Mouse (Mus musculus) heart, adult 2 months (tissue): ENCODE results near the gene Gm20388. TPM values are rescaled to one million over a fixed set of nuclear protein-coding genes. Genes with fewer than 3 reads are reported as not detected.

Experiments used
- DNase-seq, 2 experiments: peaks; one replicate each; pipeline ENCODE4 v3.0.0; 2021
- H3K27ac ChIP-seq: fragments of 200-600 bp; 2 replicates; pipeline ENCODE4 v1.8.1; 2022
- H3K27me3 ChIP-seq: fragments of 200-500 bp; 2 replicates; pipeline ENCODE4 v1.6.1; 2012; ENCODE audit warnings: mild to moderate bottlenecking, low read length, inconsistent platforms, mixed read lengths; ENCODE audit not compliant: control insufficient read depth, insufficient read depth
- H3K36me3 ChIP-seq: fragments of 200-500 bp; 2 replicates; pipeline ENCODE4 v1.6.1; 2012; ENCODE audit warnings: low read length, inconsistent platforms; ENCODE audit not compliant: control insufficient read depth, insufficient read depth
- H3K4me1 ChIP-seq: fragments of 200-500 bp; 2 replicates; pipeline ENCODE4 v1.6.1; 2011; ENCODE audit warnings: low read length; ENCODE audit not compliant: control insufficient read depth, insufficient read depth
- H3K4me3 ChIP-seq: fragments of 200-600 bp; 2 replicates; pipeline ENCODE4 v1.8.1; 2022
- H3K79me2 ChIP-seq: fragments of 200-500 bp; replicated peaks from 2 replicates; pipeline ENCODE4 v1.6.1; 2012; ENCODE audit warnings: mild to moderate bottlenecking, inconsistent platforms, low read length, moderate library complexity, mixed read lengths; ENCODE audit not compliant: control insufficient read depth, insufficient read depth
- H3K9ac ChIP-seq: fragments of 200-500 bp; 2 replicates; pipeline ENCODE4 v1.6.1; 2012; ENCODE audit warnings: low read depth, mild to moderate bottlenecking, control low read depth, inconsistent platforms, low read length, mixed read lengths
- CTCF ChIP-seq: fragments of 200-600 bp; IDR thresholded peaks from 2 replicates; pipeline ENCODE4 v1.8.1; 2022; ENCODE audit warnings: antibody characterized with exemption, mild to moderate bottlenecking, moderate library complexity
- EP300 ChIP-seq: fragments of 200-500 bp; IDR thresholded peaks from 2 replicates; pipeline ENCODE4 v1.6.1; 2011; ENCODE audit warnings: low read depth, low read length, control low read depth; ENCODE audit not compliant: insufficient read depth
- POLR2A ChIP-seq: fragments of 200-500 bp; IDR thresholded peaks from 2 replicates; pipeline ENCODE4 v1.6.1; 2011; ENCODE audit warnings: mild to moderate bottlenecking, low read depth, low read length, control low read depth; ENCODE audit not compliant: insufficient read depth
- WGBS: fragments of 180-500 bp; shearing (Covaris S2); methylation state at CpG from one replicate; pipeline ENCODE4 v1.1.7; 2018; 5-methylcytosine and 5-hydroxymethylcytosine counted together
- intact Hi-C: fragments of 180-260 bp; cut with DNase I; formaldehyde crosslinking; loops from one replicate; pipeline ENCODE4 v1.15.1; 2025
- polyA plus RNA-seq: library from polyadenylated mRNA; depleted of rRNA; stranded (reverse); fragments of >200 nt; gene quantifications from 2 replicates; pipeline ENCODE4 v1.2.3, GENCODE M21; 2012
- total RNA-seq, 2 experiments: library from RNA; stranded (reverse); gene quantifications; 2 replicates each; pipeline ENCODE4 v1.2.3; 2021

Gene Gm20388
- total and polyA plus RNA-seq, 3 experiments: 1.8 to 32.3 TPM; not detected in 1

GRCm38 (mm10) chr8:123341040-123342015 is 3430.7 kb downstream of the Gm20388 start:
- WGBS: 70% methylated on average over 27 of the region's 27 CpGs
- no peaks in the 10 kb centered on the region for H3K79me2 ChIP-seq
- H3K36me3 ChIP-seq: no peaks in the 10 kb centered on the region
- intact Hi-C loops: no loop called here
- H3K27me3 ChIP-seq: no peaks in the 10 kb centered on the region; the same call in 1 of the 2 replicates
- H3K4me3 ChIP-seq: no peak overlapping the region
- TF ChIP-seq CTCF: no peak
- no peak for TF ChIP-seq EP300
- TF ChIP-seq POLR2A: no peak
- H3K27ac ChIP-seq: no peak overlapping the region
- no peak for DNase-seq
- H3K9ac ChIP-seq: no peak overlapping the region
- no peaks in the 10 kb centered on the region for H3K4me1 ChIP-seq

- Histone ChIP-seq H3K4me1 (no peaks in the 10 kb centered on the region), H3K9ac (no peak overlapping the region), H3K36me3 (no peaks in the 10 kb centered on the region), H3K27me3 (no peaks in the 10 kb centered on the region; the same call in 1 of the 2 replicates), H3K79me2 (no peaks in the 10 kb centered on the region), H3K4me3 (no peak overlapping the region), H3K27ac (no peak overlapping the region)
- intact Hi-C loops: no loop called here
- DNase-seq: no peak
- WGBS: 41% methylated on average over 8 of the region's 8 CpGs
- TF ChIP-seq EP300 (no peak), CTCF (no peak), POLR2A (no peak)
Observed at GRCm38 (mm10) chr8:123342253-123342652, 3431.6 kb downstream of the Gm20388 start.

- Histone ChIP-seq H3K79me2 (no peaks in the 10 kb centered on the region), H3K9ac (no peak overlapping the region), H3K36me3 (no peaks in the 10 kb centered on the region), H3K27me3 (no peaks in the 10 kb centered on the region; the same call in 1 of the 2 replicates), H3K4me1 (no peaks in the 10 kb centered on the region), H3K27ac (no peak overlapping the region), H3K4me3 (no peak overlapping the region)
- intact Hi-C loops: no loop called here
- WGBS: 60% methylated on average over 7 of the region's 7 CpGs
- TF ChIP-seq CTCF: no peak
- no peak for TF ChIP-seq EP300
- no peak for TF ChIP-seq POLR2A
- no peak for DNase-seq
Observed at GRCm38 (mm10) chr8:123342911-123343310, 3432.3 kb downstream of the Gm20388 start.

- Histone ChIP-seq H3K79me2 (no peaks in the 10 kb centered on the region), H3K9ac (no peak overlapping the region), H3K27ac (no peak overlapping the region), H3K27me3 (no peaks in the 10 kb centered on the region; the same call in 1 of the 2 replicates), H3K36me3 (no peaks in the 10 kb centered on the region), H3K4me3 (no peak overlapping the region), H3K4me1 (no peaks in the 10 kb centered on the region)
- intact Hi-C loops: no loop called here
- 67% methylated on average over 12 of the region's 12 CpGs for WGBS
- no peak for DNase-seq
- TF ChIP-seq EP300: no peak
- TF ChIP-seq POLR2A: no peak
- TF ChIP-seq CTCF: no peak
Observed at GRCm38 (mm10) chr8:123343422-123343821, 3432.8 kb downstream of the Gm20388 start.

GRCm38 (mm10) chr8:123345135-123345534 is 3434.5 kb downstream of the Gm20388 start:
- Histone ChIP-seq H3K9ac (no peak overlapping the region), H3K79me2 (no peaks in the 10 kb centered on the region), H3K4me1 (no peaks in the 10 kb centered on the region), H3K36me3 (no peaks in the 10 kb centered on the region), H3K27me3 (no peaks in the 10 kb centered on the region; the same call in 1 of the 2 replicates), H3K4me3 (no peak overlapping the region), H3K27ac (no peak overlapping the region)
- DNase-seq: no peak
- intact Hi-C loops: no loop called here
- TF ChIP-seq CTCF: no peak
- TF ChIP-seq EP300: no peak
- TF ChIP-seq POLR2A: no peak
- WGBS: 69% methylated on average over 8 of the region's 8 CpGs

- H3K79me2 ChIP-seq: no peaks in the 10 kb centered on the region
- H3K36me3 ChIP-seq: no peaks in the 10 kb centered on the region
- WGBS: 69% methylated on average over 6 of the region's 6 CpGs
- intact Hi-C loops: no loop called here
- TF ChIP-seq EP300: no peak
- TF ChIP-seq POLR2A: no peak
- TF ChIP-seq CTCF: no peak
- DNase-seq: no peak
- H3K27ac ChIP-seq: no peak overlapping the region
- H3K27me3 ChIP-seq: no peaks in the 10 kb centered on the region; the same call in 1 of the 2 replicates
- H3K4me1 ChIP-seq: no peaks in the 10 kb centered on the region
- H3K4me3 ChIP-seq: no peak overlapping the region
- no peak overlapping the region for H3K9ac ChIP-seq
Observed at GRCm38 (mm10) chr8:123345856-123346255, 3435.2 kb downstream of the Gm20388 start.
